Mouse (Mus musculus): Measurements from ENCODE around the gene Filip1l.

Filip1l gene

DNA sequence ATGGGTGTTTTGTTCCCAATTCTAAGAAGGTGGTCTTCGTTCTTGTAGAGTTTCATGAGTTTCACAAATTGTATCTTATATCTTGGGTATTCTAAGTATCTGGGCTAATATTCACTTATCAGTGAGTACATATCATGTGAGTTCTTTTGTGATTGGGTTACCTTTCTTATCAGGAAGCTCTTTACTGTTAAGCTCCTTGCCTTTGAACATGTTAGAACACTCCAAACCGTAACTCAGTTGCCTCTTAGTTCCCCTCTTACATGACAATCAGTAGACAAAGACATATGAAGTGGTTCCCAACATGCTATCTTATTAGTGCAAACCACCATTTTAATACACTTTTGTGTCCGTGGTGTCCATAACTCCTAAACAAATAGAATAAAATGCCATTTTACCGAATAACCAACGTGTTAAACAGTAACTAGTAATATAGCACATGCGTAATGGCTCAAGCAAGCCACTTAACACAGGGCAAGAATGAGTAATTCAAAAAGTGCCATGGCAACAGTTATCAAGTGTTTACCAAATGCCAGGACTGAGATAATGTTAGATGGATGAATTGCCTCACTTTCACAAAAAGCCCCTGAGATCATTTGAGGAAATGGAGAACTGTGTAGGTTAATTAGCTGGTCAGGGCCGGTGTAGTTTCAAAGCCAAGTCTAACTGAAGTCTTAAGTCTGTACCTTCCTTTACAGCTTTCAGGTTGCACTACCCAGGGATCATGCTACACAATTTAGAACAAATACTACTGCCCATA, 215.9 kb downstream of the Filip1l start:
- DNase-seq (ENCODE audit: low read depth, low spot score): no peak

DNA sequence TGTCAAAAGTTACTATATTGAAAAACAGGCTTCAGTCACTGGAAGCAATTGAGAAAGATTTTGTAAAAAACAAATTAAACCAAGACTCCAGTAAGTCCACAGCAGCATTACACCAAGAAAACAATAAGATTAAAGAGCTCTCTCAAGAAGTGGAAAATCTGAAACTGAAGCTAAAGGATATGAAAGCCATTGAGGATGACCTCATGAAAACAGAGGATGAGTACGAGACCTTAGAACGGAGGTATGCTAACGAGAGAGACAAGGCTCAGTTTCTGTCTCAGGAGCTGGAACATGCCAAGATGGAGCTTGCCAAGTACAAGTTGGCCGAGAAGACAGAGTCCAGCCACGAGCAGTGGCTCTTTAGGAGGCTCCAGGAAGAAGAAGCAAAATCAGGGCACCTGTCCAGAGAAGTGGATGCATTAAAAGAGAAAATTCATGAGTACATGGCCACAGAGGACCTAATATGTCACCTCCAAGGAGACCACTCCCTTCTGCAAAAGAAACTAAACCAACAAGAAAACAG, 218.0 kb downstream of the Filip1l start:
- DNase-seq (ENCODE audit: low read depth, low spot score): no peak

DNA sequence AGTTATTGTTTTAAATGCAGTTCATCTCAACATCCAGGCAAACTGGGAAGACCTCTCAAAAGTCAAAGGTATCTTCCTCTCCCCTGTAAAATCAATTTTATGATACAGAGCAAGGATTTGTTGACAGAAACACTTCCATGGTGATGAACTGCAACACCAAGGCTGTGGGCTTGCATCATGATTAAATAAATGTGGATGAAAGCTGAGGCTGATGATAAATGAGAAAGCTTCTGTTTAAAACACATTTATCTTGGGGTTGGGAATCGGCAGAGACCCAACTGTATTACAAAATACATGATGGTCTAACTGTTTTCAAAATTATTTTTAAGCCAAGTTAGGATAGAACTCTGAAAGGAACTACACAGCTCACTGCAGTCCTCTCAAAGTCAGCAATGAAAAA, 220.9 kb downstream of the Filip1l start:
- DNase-seq (ENCODE audit: low read depth, low spot score): no peak

DNA sequence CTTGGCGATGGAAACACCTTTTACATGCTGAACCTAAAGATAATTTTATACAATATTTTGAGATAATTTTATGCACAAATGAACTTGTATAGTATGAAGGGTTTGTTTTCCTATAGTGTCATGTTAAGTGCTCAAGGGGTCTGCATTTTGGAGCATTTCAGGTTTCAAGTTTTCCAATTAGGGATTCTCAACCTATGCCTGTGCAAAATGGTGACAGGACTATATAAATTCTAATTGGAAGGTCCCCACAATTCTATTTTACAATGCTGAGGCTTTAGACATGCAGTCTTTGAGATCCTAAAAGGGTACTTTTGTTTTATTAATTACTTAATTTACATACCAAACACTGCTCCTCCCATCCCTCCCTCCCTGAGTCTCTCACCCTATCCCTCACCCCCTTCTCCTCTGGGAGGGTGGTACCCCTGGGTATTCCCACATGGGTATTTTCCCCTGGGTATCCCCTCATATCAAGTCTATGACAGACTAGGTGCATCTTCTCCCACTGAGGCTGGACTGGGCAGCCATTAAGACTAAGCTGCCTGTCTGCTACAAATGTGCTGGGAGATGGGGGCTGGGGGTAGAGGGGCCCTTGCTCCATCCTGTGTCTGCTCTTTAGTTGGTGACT, 223.0 kb downstream of the Filip1l start:
- DNase-seq (ENCODE audit: low read depth, low spot score): no peak

DNA sequence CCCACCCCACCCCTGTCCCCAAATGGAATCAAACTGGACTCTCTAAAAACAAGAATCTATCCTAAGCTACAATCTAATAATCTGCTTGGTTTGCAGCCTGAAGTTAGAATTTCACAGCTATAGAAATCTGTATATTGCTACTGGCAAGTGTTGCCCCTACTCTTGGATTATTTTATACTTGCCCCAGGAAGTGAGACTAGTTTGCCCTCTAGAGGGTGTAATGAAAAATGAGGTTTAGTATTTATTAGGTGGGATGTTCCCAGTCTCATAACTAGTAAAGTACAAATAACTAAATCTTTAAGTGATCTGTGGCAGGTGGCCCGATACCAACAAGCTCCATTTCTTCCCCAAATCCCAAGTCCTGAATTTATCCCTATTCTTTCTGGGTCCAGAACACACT, 224.6 kb downstream of the Filip1l start:
- no peak for DNase-seq (ENCODE audit: low read depth, low spot score)

GRCm38 (mm10) chr16:57580041-57580440, 227.1 kb downstream of the Filip1l start:
- DNase-seq (ENCODE audit: low read depth, low spot score): no peak

- DNase-seq (ENCODE audit: low read depth, low spot score): no peak
These were observed 229.1 kb downstream of the Filip1l start for GRCm38 (mm10) chr16:57582008-57582407.

GRCm38 (mm10) chr16:57585201-57585600, 232.3 kb downstream of the Filip1l start:
- no peak for DNase-seq (ENCODE audit: low read depth, low spot score)

- peak; percentile 34 for DNase-seq (ENCODE audit: low read depth, low spot score)
These were observed 240.7 kb downstream of the Filip1l start for GRCm38 (mm10) chr16:57593422-57594157.

- DNase-seq (ENCODE audit: low read depth, low spot score): no peak
These were observed 244.5 kb downstream of the Filip1l start for GRCm38 (mm10) chr16:57597295-57597957.

DNA sequence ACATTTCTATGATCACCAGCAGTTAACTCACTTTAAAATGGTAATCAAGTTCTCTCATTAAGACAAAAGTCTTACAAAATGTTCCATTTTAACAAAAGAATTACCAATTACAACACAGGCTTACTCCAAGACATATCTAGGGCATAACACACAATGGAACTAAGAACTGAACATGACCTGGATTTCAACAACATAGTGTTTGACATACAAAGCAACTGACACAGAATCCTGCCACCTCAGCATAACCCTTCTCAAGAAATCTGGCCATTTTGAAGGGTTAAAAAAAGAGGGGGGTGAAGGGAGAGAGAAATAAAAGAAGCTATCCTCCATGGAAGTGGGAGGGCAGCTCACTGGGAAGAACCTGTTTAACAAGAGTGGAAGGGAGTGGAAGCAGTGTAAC, 248.1 kb downstream of the Filip1l start:
- no peak for DNase-seq (ENCODE audit: low read depth, low spot score)

DNA sequence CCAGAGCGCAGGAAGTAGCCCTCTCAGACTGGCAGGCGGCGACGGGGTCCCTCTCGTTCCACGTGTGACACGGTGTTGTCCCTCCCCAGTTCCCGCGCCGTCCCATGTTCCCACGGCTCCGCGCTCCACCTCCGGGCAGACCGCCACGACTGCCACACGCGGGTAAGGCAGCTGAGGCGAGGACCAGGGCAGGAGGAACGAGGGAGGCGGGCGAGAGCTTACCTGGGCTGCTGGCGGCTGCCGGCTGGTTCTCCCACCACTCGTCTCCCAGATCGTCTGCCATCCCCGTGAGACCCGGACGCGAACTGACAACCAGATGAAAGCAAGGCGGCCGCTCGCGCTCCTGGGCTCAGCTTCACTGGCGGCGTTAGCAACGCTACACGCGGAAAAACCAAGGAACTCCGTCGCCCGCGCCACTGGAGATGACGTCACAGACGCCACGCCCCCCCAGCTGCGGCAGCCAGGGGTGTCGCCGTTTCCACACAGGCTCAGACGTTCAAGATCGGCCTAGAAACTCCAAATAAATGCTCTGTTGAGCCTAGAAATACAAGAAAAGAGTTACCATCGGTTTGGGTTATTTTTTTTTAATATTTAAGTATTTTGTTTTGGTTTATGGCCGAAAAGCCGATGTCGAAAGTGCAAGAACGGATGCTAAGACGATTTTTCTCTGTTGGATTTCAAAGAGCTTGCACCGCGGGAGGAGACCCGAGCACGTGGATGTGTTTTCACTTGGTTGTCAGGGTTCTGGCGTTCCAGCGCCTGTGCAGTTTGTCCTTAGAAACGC, 253.7 kb downstream of the Filip1l start, which contains the start of gene Cmss1:
Cmss1 (minus strand) TSS at position 421 of the 784 bp plus-strand sequence.
- peak; percentile 60 for DNase-seq (ENCODE audit: low read depth, low spot score)

GRCm38 (mm10) chr16:57611768-57612167, 258.9 kb downstream of the Filip1l start:
- no peak for DNase-seq (ENCODE audit: low read depth, low spot score)
